ENCODE assay signal across 9 mouse cellular contexts in genomic region chr4:62755237-62755900, GRCm38 (mm10).
DNase-seq lines count a peak whose midpoint lies in the region; ATAC-seq and TF ChIP-seq lines count a peak whose summit lies in the region.
"Had no signal": no experiment of that assay in that cellular context is flagged by ENCODE, and none has a peak within 500 bp of the region (broad histone marks: within the 10 kb centered on the region; RNA-seq: fewer than 3 reads in every experiment).

No protein-coding gene starts in this region.

- intact Hi-C loops in heart, postnatal 36 days (cut with DNase I) = loop anchor here (2.0 kb wide), 1 partner anchor 23 kb away; no protein-coding TSS in a partner anchor

- H3K36me3 ChIP-seq in forebrain, embryonic 16.5 days (ENCODE audit: control insufficient read depth, insufficient read depth) = no peaks in the 10 kb centered on the region
- no peaks in the 10 kb centered on the region for H3K36me3 ChIP-seq in midbrain, postnatal 0 days (ENCODE audit: insufficient read depth, low read length)
- H3K36me3 ChIP-seq: G1E had no signal

- no peaks in the 10 kb centered on the region for H3K27me3 ChIP-seq in forebrain, embryonic 16.5 days (replicated peaks; ENCODE audit: control insufficient read depth, insufficient read depth, low read length)
- no peaks in the 10 kb centered on the region for H3K27me3 ChIP-seq in midbrain, postnatal 0 days (ENCODE audit: insufficient read depth, low read length)

- peak; percentile 54 to 66 for DNase-seq in right cerebral cortex, postnatal 10 days (ENCODE audit: low spot score in 2 of 2)
- DNase-seq in right cerebral cortex, postnatal 36 days (ENCODE audit: low spot score in 2 of 2) = no peak
- peak; percentile 78 to 83 for DNase-seq in heart, postnatal 36 days
- DNase-seq in kidney, postnatal 4 days = peak; percentile 83 to 87
- peak; percentile 58 for DNase-seq in midbrain, postnatal 0 days (ENCODE audit: low spot score)
- DNase-seq in layer of hippocampus, adult 9-10 months (ENCODE audit: low spot score) = no peak
- DNase-seq in layer of hippocampus, postnatal 36 days = no peak

- TF ChIP-seq CTCF in midbrain, postnatal 0 days (IDR thresholded peaks at IDR 0.05) = no peak

- H3K9ac ChIP-seq in forebrain, embryonic 16.5 days (replicated peaks; ENCODE audit: low read depth, low read length) = no peak overlapping the region
- no peak overlapping the region for H3K9ac ChIP-seq in midbrain, postnatal 0 days (replicated peaks; ENCODE audit: low read length, poor library complexity, severe bottlenecking)

- no peak overlapping the region for H3K27ac ChIP-seq in forebrain, embryonic 16.5 days (ENCODE audit: low read length)
- no peak overlapping the region for H3K27ac ChIP-seq in midbrain, postnatal 0 days (ENCODE audit: low read depth, low read length)

- WGBS in forebrain, embryonic 16.5 days = 52% methylated on average over 5 of the region's 5 CpGs
- WGBS in midbrain, postnatal 0 days = 68% methylated on average over 5 of the region's 5 CpGs

- H3K4me1 ChIP-seq in forebrain, embryonic 16.5 days (replicated peaks; ENCODE audit: control insufficient read depth, insufficient read depth, low read length) = peaks cover 11% of the 10 kb centered on the region
- no peaks in the 10 kb centered on the region for H3K4me1 ChIP-seq in midbrain, postnatal 0 days (ENCODE audit: insufficient read depth, low read length)

- no peak overlapping the region for H3K4me2 ChIP-seq in forebrain, embryonic 16.5 days (ENCODE audit: low read length)
- no peak overlapping the region for H3K4me2 ChIP-seq in midbrain, postnatal 0 days (ENCODE audit: low read depth, low read length, poor library complexity, severe bottlenecking)

- peak; percentile 83 for ATAC-seq in forebrain, embryonic 16.5 days
- ATAC-seq in midbrain, postnatal 0 days (ENCODE audit: low FRiP score) = 0 out of 2 replicates have a peak, but pooled peaks have one; percentile 14

- no peak overlapping the region for H3K4me3 ChIP-seq in forebrain, embryonic 16.5 days (replicated peaks; ENCODE audit: low read length)
- no peak overlapping the region for H3K4me3 ChIP-seq in midbrain, postnatal 0 days (ENCODE audit: low read depth, low read length)

- no peaks in the 10 kb centered on the region for H3K9me3 ChIP-seq in forebrain, embryonic 16.5 days (ENCODE audit: control insufficient read depth, low read length)
- no peaks in the 10 kb centered on the region for H3K9me3 ChIP-seq in midbrain, postnatal 0 days (ENCODE audit: low read length)

Comparison
In these comparisons a context has a peak if more than half of its experiments do, and no peak if none do; other contexts are left out.
1. DNase-seq: peak in right cerebral cortex, postnatal 10 days (2 of 2), heart, postnatal 36 days (2 of 2), kidney, postnatal 4 days (2 of 2) and midbrain, postnatal 0 days (single experiment); none in right cerebral cortex, postnatal 36 days (0 of 2), layer of hippocampus, adult 9-10 months (single experiment) and layer of hippocampus, postnatal 36 days (0 of 2).